Mouse (Mus musculus) small intestine, adult 2 months (tissue): Measurements from ENCODE around the gene Slc7a5. TPM values are rescaled to one million over a fixed set of nuclear protein-coding genes. Genes with fewer than 3 reads are reported as not detected.

Experiments used
- H3K27ac ChIP-seq: fragments of 200-500 bp; 2 replicates; pipeline ENCODE4 v1.5.1; 2012; ENCODE audit warnings: low read depth, low read length, control low read depth, inconsistent platforms; ENCODE audit not compliant: insufficient read depth
- H3K27me3 ChIP-seq: fragments of 200-500 bp; 2 replicates; pipeline ENCODE4 v1.6.1; 2012; ENCODE audit warnings: mild to moderate bottlenecking, moderate library complexity, low read length, inconsistent platforms; ENCODE audit not compliant: control insufficient read depth, insufficient read depth
- H3K36me3 ChIP-seq: fragments of 200-500 bp; 2 replicates; pipeline ENCODE4 v1.6.1; 2012; ENCODE audit warnings: mild to moderate bottlenecking, low read length, control low read depth, inconsistent platforms; ENCODE audit not compliant: control insufficient read depth, insufficient read depth
- H3K4me1 ChIP-seq: fragments of 200-500 bp; 2 replicates; pipeline ENCODE4 v1.6.1; 2012; ENCODE audit warnings: low read length, inconsistent platforms, mixed read lengths; ENCODE audit not compliant: control insufficient read depth, insufficient read depth, insufficient read length
- H3K4me3 ChIP-seq: fragments of 200-500 bp; 2 replicates; pipeline ENCODE4 v1.5.1; 2012; ENCODE audit warnings: low read depth, mild to moderate bottlenecking, control low read depth, inconsistent platforms, low read length, moderate library complexity
- CTCF ChIP-seq: fragments of 200-500 bp; IDR thresholded peaks from 2 replicates; pipeline ENCODE4 v1.5.1; 2012; ENCODE audit warnings: low read depth, mild to moderate bottlenecking, control low read depth, inconsistent platforms, low read length, moderate library complexity, mixed read lengths; ENCODE audit not compliant: insufficient replicate concordance, insufficient read length; ENCODE audit errors: extremely low read depth
- POLR2A ChIP-seq: fragments of 200-500 bp; IDR thresholded peaks from 2 replicates; pipeline ENCODE4 v1.6.1; 2012; ENCODE audit warnings: low read depth, mild to moderate bottlenecking, control low read depth, inconsistent platforms, low read length, moderate library complexity
- WGBS: fragments of 180-500 bp; shearing (Covaris S2); methylation state at CpG from one replicate; pipeline ENCODE4 v1.1.7; 2018; 5-methylcytosine and 5-hydroxymethylcytosine counted together
- polyA plus RNA-seq: library from polyadenylated mRNA; depleted of rRNA; stranded (reverse); fragments of >200 nt; gene quantifications from 2 replicates; pipeline ENCODE4 v1.2.3, GENCODE M21; 2012

The Slc7a5 gene
- polyA plus RNA-seq, 1 experiment, result 11.5 TPM

DNA sequence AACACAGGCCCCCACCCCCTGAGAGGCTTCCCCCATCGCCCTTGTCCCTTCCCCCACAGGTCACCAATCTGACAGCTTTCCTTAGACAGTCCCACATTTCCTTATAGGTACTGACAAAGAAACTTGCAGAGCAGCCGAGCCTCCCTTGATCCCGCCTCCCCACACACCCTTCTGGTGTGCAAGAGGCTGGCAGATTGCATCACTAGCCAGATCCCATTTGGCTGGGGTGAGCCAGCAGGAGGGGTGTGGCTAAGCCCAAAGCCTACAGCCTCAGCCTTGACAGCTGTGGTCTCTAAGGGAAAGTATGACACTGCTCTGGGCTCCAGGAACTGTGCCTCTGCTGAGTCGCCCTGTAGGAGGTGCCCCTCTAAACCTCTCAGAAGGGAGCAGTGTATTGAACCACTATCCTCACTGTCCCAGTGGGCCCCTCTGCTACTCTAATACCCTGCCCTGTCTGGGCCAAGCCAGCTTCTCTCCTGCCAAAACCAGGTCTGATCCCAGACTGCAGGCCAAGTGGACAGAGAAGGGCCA, 9.0 kb downstream of the Slc7a5 start:
- Histone ChIP-seq H3K36me3 (no peaks in the 10 kb centered on the region), H3K27me3 (no peaks in the 10 kb centered on the region), H3K4me1 (peaks cover 27% of the 10 kb centered on the region), H3K27ac (peak overlapping the region; percentile 83), H3K4me3 (peak overlapping the region; percentile 9)
- 5% methylated on average over 4 of the region's 4 CpGs for WGBS
- no peak; the same call in 1 of the 2 replicates for TF ChIP-seq CTCF
- peak; percentile 10; the same call in 1 of the 2 replicates for TF ChIP-seq POLR2A

DNA sequence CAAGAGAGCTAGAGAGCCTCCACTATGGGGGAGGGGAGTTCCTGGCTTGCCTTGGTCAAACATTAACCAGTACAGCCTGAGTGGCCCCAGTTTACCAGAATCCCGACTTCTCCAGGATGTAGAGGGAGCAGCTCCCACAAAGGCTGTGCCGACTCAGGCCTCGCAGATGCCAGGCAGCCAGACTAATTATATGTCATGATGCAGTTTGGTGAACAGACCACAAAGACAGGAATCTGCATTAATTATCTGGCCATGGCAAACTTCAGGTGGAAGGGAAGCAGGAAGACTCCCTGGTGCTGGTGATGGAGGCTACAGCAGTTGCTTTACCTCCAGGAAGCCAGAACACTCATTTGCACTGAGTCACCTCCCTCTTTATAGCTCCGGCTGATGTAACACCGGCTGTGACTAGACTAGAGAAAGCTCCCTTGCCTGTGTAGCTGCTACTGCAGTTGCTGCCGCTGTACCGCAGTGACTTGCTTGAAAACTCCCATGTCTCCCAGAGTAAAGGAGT, 9.6 kb downstream of the Slc7a5 start:
- Histone ChIP-seq H3K27me3 (no peaks in the 10 kb centered on the region), H3K4me3 (peak overlapping the region; percentile 9), H3K36me3 (no peaks in the 10 kb centered on the region), H3K27ac (peak overlapping the region; percentile 83), H3K4me1 (peaks cover 27% of the 10 kb centered on the region)
- no peak for TF ChIP-seq CTCF
- TF ChIP-seq POLR2A, result no peak
- 12% methylated on average over 7 of the region's 7 CpGs for WGBS

DNA sequence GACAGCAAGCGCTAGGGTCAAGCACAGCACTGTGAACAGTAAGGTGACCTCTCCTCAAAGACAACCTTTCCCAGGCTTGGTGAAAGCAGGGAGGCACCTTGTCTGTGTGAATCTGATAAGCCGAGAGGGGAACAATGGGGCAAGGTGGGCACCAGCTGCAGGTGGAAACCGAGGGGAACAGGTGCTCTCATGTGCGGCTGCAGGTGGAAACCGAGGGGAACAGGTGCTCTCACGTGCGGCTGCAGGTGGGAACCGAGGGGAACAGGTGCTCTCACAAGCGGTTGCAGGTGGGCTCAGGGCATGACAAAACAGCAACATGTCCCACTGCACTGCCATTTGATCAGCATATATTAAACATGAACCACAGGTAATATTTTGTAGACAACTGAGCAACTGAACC, 10.3 kb downstream of the Slc7a5 start:
- H3K27ac ChIP-seq, result peak overlapping the region; percentile 83

GRCm38 (mm10) chr8:121896476-121897145, 10.9 kb downstream of the Slc7a5 start:
- Histone ChIP-seq H3K4me3 (no peak overlapping the region), H3K4me1 (peaks cover 27% of the 10 kb centered on the region), H3K27ac (peak overlapping the region; percentile 83; the same call in 1 of the 2 replicates), H3K36me3 (no peaks in the 10 kb centered on the region), H3K27me3 (no peaks in the 10 kb centered on the region)
- 32% methylated on average over 12 of the region's 12 CpGs for WGBS
- TF ChIP-seq CTCF (no peak), POLR2A (no peak)

More for the DNA sequence above, 10.3 kb downstream of the Slc7a5 start:
- Histone ChIP-seq H3K27me3 (no peaks in the 10 kb centered on the region), H3K4me1 (peaks cover 27% of the 10 kb centered on the region), H3K4me3 (no peak overlapping the region), H3K36me3 (no peaks in the 10 kb centered on the region)
- TF ChIP-seq CTCF, result no peak
- TF ChIP-seq POLR2A, result no peak
- 29% methylated on average over 9 of the region's 9 CpGs for WGBS

DNA sequence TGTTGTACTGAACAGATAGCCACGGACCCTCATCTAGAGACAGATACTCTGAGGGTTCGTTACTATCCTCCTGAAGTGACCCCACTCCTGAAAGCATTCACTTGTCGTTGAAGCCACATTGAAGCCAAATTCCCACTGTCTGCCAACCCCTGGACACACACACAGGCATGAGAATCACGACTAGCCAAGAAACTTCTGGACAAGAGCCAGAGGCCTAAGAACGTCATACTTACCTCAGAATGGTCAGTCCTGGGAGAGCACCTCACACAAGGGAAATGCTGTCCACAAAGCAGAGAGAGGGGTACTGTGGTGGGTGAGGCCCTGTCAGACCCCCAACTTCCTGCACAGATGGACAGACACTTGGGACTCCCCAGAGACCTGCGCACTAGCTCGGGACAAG, 11.6 kb downstream of the Slc7a5 start:
- H3K4me3 ChIP-seq, result no peak overlapping the region
- TF ChIP-seq POLR2A, result 0 out of 2 replicates have a peak, but pooled peaks have one; percentile 2
- TF ChIP-seq CTCF, result no peak
- H3K4me1 ChIP-seq, result peaks cover 25% of the 10 kb centered on the region
- no peaks in the 10 kb centered on the region for H3K27me3 ChIP-seq
- no peak overlapping the region for H3K27ac ChIP-seq
- H3K36me3 ChIP-seq, result no peaks in the 10 kb centered on the region
- WGBS, result 62% methylated on average over 7 of the region's 7 CpGs

- 79% methylated on average over 5 of the region's 5 CpGs for WGBS
- H3K4me1 ChIP-seq, result peaks cover 18% of the 10 kb centered on the region
- no peak for TF ChIP-seq CTCF
- no peak for TF ChIP-seq POLR2A
- H3K27me3 ChIP-seq, result no peaks in the 10 kb centered on the region
- H3K4me3 ChIP-seq, result no peak overlapping the region
- no peaks in the 10 kb centered on the region for H3K36me3 ChIP-seq
- H3K27ac ChIP-seq, result no peak overlapping the region
Measured at GRCm38 (mm10) chr8:121892875-121893274, 14.6 kb downstream of the Slc7a5 start.
